1 mouse cellular context compared by ENCODE assay signal in genomic region chr7:46962806-46963618, GRCm38 (mm10).
A peak's percentile ranks its signal among the peaks of the same experiment; 100 is the strongest.
TF ChIP-seq lines count a peak whose summit lies in the region.

No protein-coding gene starts in this region.

TF ChIP-seq in MEL, 35 proteins besides CTCF, POLR2A, EP300 and RAD21 (continued from another document):
- peak; percentile 60; the same call in 1 of the 2 replicates for TF ChIP-seq ZNF384 (IDR thresholded peaks at IDR 0.05; ENCODE audit: low read depth, low read length)
